30 mouse cellular contexts compared by ENCODE assay signal in genomic region chr2:120887601-120888000, GRCm38 (mm10). TPM values are rescaled to one million over a fixed set of nuclear protein-coding genes. Genes with fewer than 3 reads are reported as not detected.
DNase-seq lines count a peak whose midpoint lies in the region; ATAC-seq and TF ChIP-seq lines count a peak whose summit lies in the region.
"Had no signal": no experiment of that assay in that cellular context is flagged by ENCODE, and none has a peak within 500 bp of the region (broad histone marks: within the 10 kb centered on the region; RNA-seq: fewer than 3 reads in every experiment).

No protein-coding gene starts in this region.

- DNase-seq in lung, postnatal 10 days = peak; percentile 39
- no peak for DNase-seq in lung, adult 2 months
- peak; percentile 13 for DNase-seq in lung, postnatal 36 days
- DNase-seq in right cerebral cortex, postnatal 10 days (ENCODE audit: low spot score in 2 of 2) = no peak
- no peak for DNase-seq in testis, postnatal 14 days (ENCODE audit: low spot score)
- no peak for DNase-seq in spleen, postnatal 4 days (ENCODE audit: low spot score in 2 of 2)
- DNase-seq: adrenal gland, postnatal 25 days; B cell, adult 2 months; cerebellum, adult 11-12 months; cerebellum, postnatal 10 days; gastrocnemius, postnatal 10 days; heart, postnatal 10 days; kidney, adult 18-20 months; kidney, postnatal 25 days; liver, embryonic 13.5 days; right cerebral cortex, postnatal 14 days; thymus, postnatal 36 days had no signal

- no peak overlapping the region for H3K4me3 ChIP-seq in lung, adult 2 months (replicated peaks; ENCODE audit: extremely low read depth, low read depth, low read length)
- H3K4me3 ChIP-seq: erythroblast, embryonic 14.5 days; heart, embryonic 13.5 days; kidney, embryonic 15.5 days; layer of hippocampus, adult 2 months; limb, embryonic 13.5 days; liver, embryonic 13.5 days; lung, embryonic 15.5 days; megakaryocyte, embryonic 14.5 days; midbrain, embryonic 12.5 days; myocyte; stomach, embryonic 15.5 days had no signal

- no peak for TF ChIP-seq POLR2A in lung, adult 2 months (IDR thresholded peaks at IDR 0.05; ENCODE audit: borderline replicate concordance, extremely low read depth, low read depth, low read length)

- H3K4me1 ChIP-seq in lung, adult 2 months (ENCODE audit: control insufficient read depth, insufficient read depth, low read length) = no peaks in the 10 kb centered on the region
- H3K4me1 ChIP-seq: heart, embryonic 13.5 days; kidney, embryonic 15.5 days; limb, embryonic 13.5 days; liver, embryonic 13.5 days; lung, embryonic 15.5 days; midbrain, embryonic 12.5 days; stomach, embryonic 15.5 days had no signal

- TF ChIP-seq CTCF in lung, adult 2 months (IDR thresholded peaks at IDR 0.05; ENCODE audit: insufficient read depth, low read length) = no peak

- ATAC-seq in CD4-positive, CD25-positive, alpha-beta regulatory T cell, adult 4 months = peak; percentile 89
- ATAC-seq: forebrain, embryonic 16.5 days; Patski had no signal

- WGBS in lung, adult 2 months = 45% methylated on average over 5 of the region's 5 CpGs

RNA-seq across cellular contexts. Expression of gene Ttbk2, which starts 37.2 kb away (rescaled TPM):
- polyA plus RNA-seq in lung, adult 2 months (2012; rRNA removed) = 3.9 and 4.0 TPM in 2 replicates
- under 1 TPM; 0.66 to 0.91 TPM for polyA plus RNA-seq in CD4-positive, CD25-positive, alpha-beta regulatory T cell, adult 4 months (2017; shearing (Covaris generic))

RNA-seq across cellular contexts. Expression of gene Cdan1, which starts 37.7 kb away (rescaled TPM):
- polyA plus RNA-seq in lung, adult 2 months (2012; rRNA removed) = 14.4 and 15.6 TPM in 2 replicates
- 1 to 10 TPM; 4.9 to 6.3 TPM for polyA plus RNA-seq in CD4-positive, CD25-positive, alpha-beta regulatory T cell, adult 4 months (2017; shearing (Covaris generic))

Comparison
In these comparisons a context has a peak if more than half of its experiments do, and no peak if none do; other contexts are left out.
1. DNase-seq: peak in lung, postnatal 10 days (single experiment) and lung, postnatal 36 days (single experiment); none in lung, adult 2 months (single experiment), right cerebral cortex, postnatal 10 days (0 of 2), testis, postnatal 14 days (single experiment) and spleen, postnatal 4 days (0 of 2).